8 mouse cellular contexts compared by ENCODE assay signal in genomic region chr10:41477278-41478181, GRCm38 (mm10). TPM values are rescaled to one million over a fixed set of nuclear protein-coding genes. Genes with fewer than 3 reads are reported as not detected.
DNase-seq lines count a peak whose midpoint lies in the region.

No protein-coding gene starts in this region.

- peaks cover 76% of the 10 kb centered on the region for H3K4me1 ChIP-seq in megakaryocyte, embryonic 14.5 days

- peak overlapping the region; percentile 92 for H3K4me3 ChIP-seq in megakaryocyte, embryonic 14.5 days (replicated peaks)

- H3K9me3 ChIP-seq in megakaryocyte, embryonic 14.5 days = no peaks in the 10 kb centered on the region

- peaks cover 39% of the 10 kb centered on the region for H3K36me3 ChIP-seq in megakaryocyte, embryonic 14.5 days (replicated peaks; ENCODE audit: low read length)

- intact Hi-C loops in left cerebral cortex, postnatal 14 days (cut with DNase I) = no loop called here

- DNase-seq in MEL-GATA-1-ER (ENCODE audit: extremely low read depth, low read depth) = peak; percentile 62
- peak; percentile 39 for DNase-seq in c-Kit-positive CD71-positive TER-119-positive erythroid progenitor cells, embryonic 14.5 days (ENCODE audit: low spot score)
- peak; percentile 55 for DNase-seq in gastrocnemius, postnatal 10 days
- DNase-seq in induced T-regulatory cell, adult 2 months (ENCODE audit: low read depth) = peak; percentile 86
- DNase-seq in left cerebral cortex, postnatal 14 days (ENCODE audit: low spot score in 2 of 2) = peak; percentile 37 to 78
- peak; percentile 55 for DNase-seq in right cerebral cortex, postnatal 4 days
- no peak for DNase-seq in cerebellum, adult 11-12 months

- peaks cover 43% of the 10 kb centered on the region for H3K27me3 ChIP-seq in megakaryocyte, embryonic 14.5 days (replicated peaks)

RNA-seq across cellular contexts. Expression of gene Mical1, which starts 1.4 kb away (rescaled TPM):
- 10 to 100 TPM; 17.3 to 26.9 TPM for total RNA-seq in gastrocnemius, postnatal 10 days (2021)
- total RNA-seq in left cerebral cortex, postnatal 14 days (2021) = 10 to 100 TPM; 19.4 to 27.0 TPM
- polyA plus RNA-seq in megakaryocyte, embryonic 14.5 days (2012; ENCODE audit: insufficient read depth, low replicate concordance) = 4.7 and 17.3 TPM in 2 replicates

RNA-seq across cellular contexts. Expression of gene Smpd2, which starts 12.6 kb away (rescaled TPM):
- total RNA-seq in gastrocnemius, postnatal 10 days (2021) = 10 to 100 TPM; 12.8 to 14.3 TPM
- 10 to 100 TPM; 20.8 to 24.7 TPM for total RNA-seq in left cerebral cortex, postnatal 14 days (2021)
- polyA plus RNA-seq in megakaryocyte, embryonic 14.5 days (2012; ENCODE audit: insufficient read depth, low replicate concordance) = 9.3 and 13.7 TPM in 2 replicates

RNA-seq across cellular contexts. Expression of gene Ppil6, which starts 12.7 kb away (rescaled TPM):
- not detected for total RNA-seq in gastrocnemius, postnatal 10 days (2021)
- 1 to 10 TPM; 6.3 to 7.6 TPM for total RNA-seq in left cerebral cortex, postnatal 14 days (2021)
- polyA plus RNA-seq in megakaryocyte, embryonic 14.5 days (2012; ENCODE audit: insufficient read depth, low replicate concordance) = not detected in 2 replicates

RNA-seq across cellular contexts. Expression of gene Zbtb24, which starts 27.3 kb away (rescaled TPM):
- 1 to 10 TPM; 6.0 to 8.5 TPM for total RNA-seq in gastrocnemius, postnatal 10 days (2021)
- total RNA-seq in left cerebral cortex, postnatal 14 days (2021) = 10 to 100 TPM; 15.6 to 17.8 TPM
- 2.4 and 3.3 TPM in 2 replicates for polyA plus RNA-seq in megakaryocyte, embryonic 14.5 days (2012; ENCODE audit: insufficient read depth, low replicate concordance)

RNA-seq across cellular contexts. Expression of gene Cd164, which starts 41.7 kb away (rescaled TPM):
- 100 to 1,000 TPM; 173 to 184 TPM for total RNA-seq in gastrocnemius, postnatal 10 days (2021)
- 10 to 100 TPM; 56.1 to 57.1 TPM for total RNA-seq in left cerebral cortex, postnatal 14 days (2021)
- polyA plus RNA-seq in megakaryocyte, embryonic 14.5 days (2012; ENCODE audit: insufficient read depth, low replicate concordance) = 56.7 and 184 TPM in 2 replicates

Comparison
In these comparisons a context has a peak if more than half of its experiments do, and no peak if none do; other contexts are left out.
1. RNA of gene Ppil6, which starts 12.7 kb away (total RNA-seq): 6.3 to 7.6 TPM in left cerebral cortex, postnatal 14 days; not detected in gastrocnemius, postnatal 10 days; every median in the first group is over 4 times any median in the second.